Mouse (Mus musculus) heart, embryonic 11.5 days (tissue): ENCODE data around the gene Pip4k2c. TPM values are rescaled to one million over a fixed set of nuclear protein-coding genes. Genes with fewer than 3 reads are reported as not detected.

Experiments
- ATAC-seq: fragments of 200-750 bp; cut with Nextera tagmentation; replicated peaks from 2 replicates; pipeline ENCODE4 v1.8.0; 2017; ENCODE audit warnings: moderate library complexity; ENCODE audit not compliant: insufficient number of reproducible peaks, low FRiP score, low TSS enrichment
- H3K27ac ChIP-seq: fragments of 300-500 bp; sonication (generic); 2 replicates; pipeline ENCODE4 v1.5.1; 2014; ENCODE audit warnings: mild to moderate bottlenecking, low read depth, low read length
- H3K27me3 ChIP-seq: fragments of 300-500 bp; sonication (generic); 2 replicates; pipeline ENCODE4 v1.6.1; 2014; ENCODE audit warnings: mild to moderate bottlenecking, low read length, mixed read lengths; ENCODE audit not compliant: control insufficient read depth, insufficient read depth
- H3K36me3 ChIP-seq: fragments of 300-500 bp; sonication (generic); 2 replicates; pipeline ENCODE4 v1.6.1; 2014; ENCODE audit warnings: mild to moderate bottlenecking, low read length, moderate library complexity, mixed read lengths; ENCODE audit not compliant: control insufficient read depth, insufficient read depth
- H3K4me1 ChIP-seq: fragments of 300-500 bp; sonication (generic); 2 replicates; pipeline ENCODE4 v1.6.1; 2014; ENCODE audit warnings: low read length; ENCODE audit not compliant: control insufficient read depth, insufficient read depth
- H3K4me2 ChIP-seq: fragments of 300-500 bp; sonication (generic); 2 replicates; pipeline ENCODE4 v1.6.1; 2014; ENCODE audit warnings: mild to moderate bottlenecking, moderate library complexity
- H3K4me3 ChIP-seq: fragments of 300-500 bp; sonication (generic); 2 replicates; pipeline ENCODE4 v1.5.1; 2014; ENCODE audit warnings: low read depth, low read length
- H3K9ac ChIP-seq: fragments of 300-500 bp; sonication (generic); 2 replicates; pipeline ENCODE4 v1.6.1; 2014; ENCODE audit warnings: mild to moderate bottlenecking, low read depth, low read length, moderate library complexity
- H3K9me3 ChIP-seq: fragments of 300-500 bp; sonication (generic); replicated peaks from 2 replicates; pipeline ENCODE4 v1.6.1; 2016; ENCODE audit warnings: low read length; ENCODE audit not compliant: control insufficient read depth
- WGBS: fragments of 180-500 bp; shearing (Covaris S2); extraction: QIAGEN DNeasy Blood & Tissue Kit; methylation state at CpG from one replicate; pipeline ENCODE4 v1.1.7; 2014; ENCODE audit not compliant: insufficient replicate concordance; 5-methylcytosine and 5-hydroxymethylcytosine counted together
- polyA plus RNA-seq: library from polyadenylated mRNA; unstranded; fragments of >200 nt; fragmentation: Nextera tagmentation; extraction: Ambion mirVana; gene quantifications from 2 replicates; pipeline ENCODE4 v1.2.1, GENCODE M21; 2014

Pip4k2c gene
- polyA plus RNA-seq, 1 experiment from 2014 or later = 20.8 TPM

- no peak for ATAC-seq
- no peak overlapping the region for H3K4me3 ChIP-seq
- no peak overlapping the region for H3K9ac ChIP-seq
- no peak overlapping the region for H3K27ac ChIP-seq
- no peaks in the 10 kb centered on the region for H3K9me3 ChIP-seq
- peaks cover 60% of the 10 kb centered on the region for H3K27me3 ChIP-seq
- H3K4me1 ChIP-seq = peaks cover 22% of the 10 kb centered on the region
- 6% methylated on average over 7 of the region's 7 CpGs for WGBS
- H3K36me3 ChIP-seq = no peaks in the 10 kb centered on the region
- H3K4me2 ChIP-seq = peak overlapping the region; percentile 20; the same call in 1 of the 2 replicates
Measured at GRCm38 (mm10) chr10:127176756-127177155, 34.6 kb downstream of the Pip4k2c start.

GRCm38 (mm10) chr10:127176228-127176627 lies 35.2 kb downstream of the Pip4k2c start:
- H3K36me3 ChIP-seq = no peaks in the 10 kb centered on the region
- no peak overlapping the region for H3K27ac ChIP-seq
- ATAC-seq = no peak
- H3K9ac ChIP-seq = no peak overlapping the region
- H3K4me1 ChIP-seq = peaks cover 22% of the 10 kb centered on the region
- no peak overlapping the region for H3K4me3 ChIP-seq
- no peaks in the 10 kb centered on the region for H3K9me3 ChIP-seq
- 0 out of 2 replicates have a peak overlapping the region, but pooled peaks have one; percentile 20 for H3K4me2 ChIP-seq
- WGBS = 33% methylated on average over 3 of the region's 3 CpGs
- H3K27me3 ChIP-seq = peaks cover 60% of the 10 kb centered on the region

- 83% methylated on average over 7 of the region's 7 CpGs for WGBS
Measured at GRCm38 (mm10) chr10:127174170-127174569, 37.2 kb downstream of the Pip4k2c start.

GRCm38 (mm10) chr10:127173148-127174065 lies 38.0 kb downstream of the Pip4k2c start:
- no peak for ATAC-seq
- Histone ChIP-seq H3K36me3 (no peaks in the 10 kb centered on the region), H3K4me3 (no peak overlapping the region), H3K4me1 (peaks cover 18% of the 10 kb centered on the region), H3K9ac (no peak overlapping the region), H3K4me2 (no peak overlapping the region), H3K27ac (no peak overlapping the region), H3K9me3 (no peaks in the 10 kb centered on the region), H3K27me3 (peaks cover 61% of the 10 kb centered on the region)
- 75% methylated on average over 16 of the region's 16 CpGs for WGBS

More at GRCm38 (mm10) chr10:127174170-127174569, 37.2 kb downstream of the Pip4k2c start:
- H3K9ac ChIP-seq = no peak overlapping the region
- no peak overlapping the region for H3K27ac ChIP-seq
- H3K36me3 ChIP-seq = no peaks in the 10 kb centered on the region
- H3K4me1 ChIP-seq = peaks cover 21% of the 10 kb centered on the region
- no peaks in the 10 kb centered on the region for H3K9me3 ChIP-seq
- H3K27me3 ChIP-seq = peaks cover 60% of the 10 kb centered on the region
- H3K4me2 ChIP-seq = no peak overlapping the region
- ATAC-seq = no peak
- no peak overlapping the region for H3K4me3 ChIP-seq

GRCm38 (mm10) chr10:127171631-127172200 lies 39.7 kb downstream of the Pip4k2c start:
- peaks cover 16% of the 10 kb centered on the region for H3K4me1 ChIP-seq
- no peak overlapping the region for H3K4me3 ChIP-seq
- no peaks in the 10 kb centered on the region for H3K36me3 ChIP-seq
- WGBS = 75% methylated on average over 15 of the region's 15 CpGs
- no peak overlapping the region for H3K4me2 ChIP-seq
- no peaks in the 10 kb centered on the region for H3K9me3 ChIP-seq
- H3K27me3 ChIP-seq = peaks cover 65% of the 10 kb centered on the region
- H3K9ac ChIP-seq = no peak overlapping the region
- H3K27ac ChIP-seq = no peak overlapping the region
- ATAC-seq = no peak

- H3K27ac ChIP-seq = no peak overlapping the region
- no peaks in the 10 kb centered on the region for H3K36me3 ChIP-seq
- peaks cover 66% of the 10 kb centered on the region for H3K27me3 ChIP-seq
- peaks cover 19% of the 10 kb centered on the region; the same call in 1 of the 2 replicates for H3K4me1 ChIP-seq
- peak overlapping the region; percentile 71 for H3K4me2 ChIP-seq
- H3K9me3 ChIP-seq = no peaks in the 10 kb centered on the region
- peak; percentile 47; the same call in 1 of the 2 replicates for ATAC-seq
- WGBS = under 1% methylated on average over 29 of the region's 29 CpGs
- H3K9ac ChIP-seq = no peak overlapping the region
- H3K4me3 ChIP-seq = peak overlapping the region; percentile 39
Measured at GRCm38 (mm10) chr10:127170837-127171272, 40.5 kb downstream of the Pip4k2c start.

GRCm38 (mm10) chr10:127170002-127170401 lies 41.4 kb downstream of the Pip4k2c start:
- H3K9me3 ChIP-seq = no peaks in the 10 kb centered on the region
- H3K36me3 ChIP-seq = no peaks in the 10 kb centered on the region
- no peak for ATAC-seq
- peak overlapping the region; percentile 71 for H3K4me2 ChIP-seq
- no peak overlapping the region for H3K27ac ChIP-seq
- 2% methylated on average over 22 of the region's 22 CpGs for WGBS
- H3K27me3 ChIP-seq = peaks cover 75% of the 10 kb centered on the region
- peak overlapping the region; percentile 39 for H3K4me3 ChIP-seq
- H3K4me1 ChIP-seq = peaks cover 24% of the 10 kb centered on the region
- no peak overlapping the region for H3K9ac ChIP-seq

- Histone ChIP-seq H3K36me3 (no peaks in the 10 kb centered on the region), H3K27ac (no peak overlapping the region), H3K9ac (no peak overlapping the region), H3K4me3 (no peak overlapping the region), H3K27me3 (peaks cover 87% of the 10 kb centered on the region), H3K4me2 (no peak overlapping the region), H3K4me1 (peaks cover 27% of the 10 kb centered on the region), H3K9me3 (no peaks in the 10 kb centered on the region)
- 14% methylated on average over 10 of the region's 10 CpGs for WGBS
- no peak for ATAC-seq
Measured at GRCm38 (mm10) chr10:127167614-127168192, 43.7 kb downstream of the Pip4k2c start.
